Comparison of ENCODE assay signal across 9 mouse cellular contexts in the genomic region with DNA sequence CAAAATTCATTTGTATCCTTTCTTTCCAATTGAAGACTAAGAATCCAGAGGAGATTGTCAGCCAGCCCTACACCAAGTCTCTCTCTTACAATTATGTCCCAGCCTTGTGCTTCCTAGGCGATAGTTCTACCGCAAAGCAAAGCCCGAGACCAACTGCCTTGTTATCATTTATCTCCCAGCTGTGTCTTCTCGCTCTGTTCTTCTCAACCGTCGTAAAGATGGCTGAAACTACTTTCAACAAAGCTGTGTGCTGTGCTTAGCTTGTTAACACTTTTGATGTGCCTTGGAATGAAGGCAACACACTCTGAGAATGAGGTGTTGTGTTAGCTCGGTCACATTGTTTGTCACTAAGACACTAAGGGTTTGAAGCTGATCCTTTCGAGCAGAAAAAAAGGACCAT. TPM values are rescaled to one million over a fixed set of nuclear protein-coding genes. Genes with fewer than 3 reads are reported as not detected.
DNase-seq lines count a peak whose midpoint lies in the region; ATAC-seq and TF ChIP-seq lines count a peak whose summit lies in the region.
"Had no signal": no experiment of that assay in that cellular context is flagged by ENCODE, and none has a peak within 500 bp of the region (broad histone marks: within the 10 kb centered on the region; RNA-seq: fewer than 3 reads in every experiment).

No protein-coding gene starts in this region.

- H3K4me1 ChIP-seq in cerebellum, adult 2 months (ENCODE audit: control insufficient read depth, insufficient read depth, low read length) = 0 out of 2 replicates have a peak, but pooled peaks cover 6% of the 10 kb centered on the region
- peaks cover 61% of the 10 kb centered on the region for H3K4me1 ChIP-seq in E14TG2a.4 (replicated peaks; ENCODE audit: low read depth, low read length)
- 0 out of 2 replicates have a peak, but pooled peaks cover 3% of the 10 kb centered on the region for H3K4me1 ChIP-seq in hindbrain, embryonic 11.5 days (replicated peaks; ENCODE audit: control insufficient read depth, insufficient read depth, low read length)

- WGBS in cerebellum, adult 2 months = 18% methylated on average over 8 of the region's 8 CpGs
- WGBS in hindbrain, embryonic 11.5 days = 37% methylated on average over 8 of the region's 8 CpGs

- TF ChIP-seq POLR2A in cerebellum, adult 2 months (IDR thresholded peaks at IDR 0.05; ENCODE audit: borderline replicate concordance, insufficient read depth, low read length) = no peak

- no peaks in the 10 kb centered on the region for H3K36me3 ChIP-seq in E14TG2a.4 (ENCODE audit: insufficient read depth, low read length)
- no peaks in the 10 kb centered on the region for H3K36me3 ChIP-seq in hindbrain, embryonic 11.5 days (ENCODE audit: control insufficient read depth, insufficient read depth, low read length)

- no peaks in the 10 kb centered on the region for H3K27me3 ChIP-seq in cerebellum, adult 2 months (ENCODE audit: control insufficient read depth, insufficient read depth, low read length)
- H3K27me3 ChIP-seq in E14TG2a.4 (ENCODE audit: insufficient read depth, low read length) = 0 out of 2 replicates have a peak, but pooled peaks cover 2% of the 10 kb centered on the region
- H3K27me3 ChIP-seq in hindbrain, embryonic 11.5 days (ENCODE audit: control insufficient read depth, insufficient read depth, low read length) = no peaks in the 10 kb centered on the region

- no peak overlapping the region; the same call in 1 of the 2 replicates for H3K9ac ChIP-seq in hindbrain, embryonic 11.5 days (ENCODE audit: low read depth, low read length)

- no peak for DNase-seq in cerebellum, adult 2 months
- DNase-seq in cerebellum, adult 9-11 months = no peak
- no peak for DNase-seq in hindbrain, embryonic 11.5 days (ENCODE audit: low spot score)
- DNase-seq in embryo, embryonic 10 days (ENCODE audit: low spot score) = no peak
- DNase-seq in urinary bladder, postnatal 36 days (ENCODE audit: low spot score in 2 of 2) = no peak
- no peak for DNase-seq in urinary bladder, postnatal 14 days (ENCODE audit: low spot score)
- DNase-seq: heart, adult 11 months had no signal

- peak overlapping the region; percentile 87; the same call in 1 of the 2 replicates for H3K4me2 ChIP-seq in hindbrain, embryonic 11.5 days (replicated peaks; ENCODE audit: low read depth, low read length)

- H3K27ac ChIP-seq in cerebellum, adult 2 months (ENCODE audit: insufficient read depth, low read length) = no peak overlapping the region
- peak overlapping the region; percentile 90 for H3K27ac ChIP-seq in hindbrain, embryonic 11.5 days (ENCODE audit: low read depth, low read length)

- peak overlapping the region; percentile 69 for H3K4me3 ChIP-seq in cerebellum, adult 2 months (replicated peaks; ENCODE audit: insufficient read depth, low read depth, low read length)
- H3K4me3 ChIP-seq in E14TG2a.4 (replicated peaks; ENCODE audit: low read length) = peak overlapping the region; percentile 86
- peak overlapping the region; percentile 84 for H3K4me3 ChIP-seq in hindbrain, embryonic 11.5 days (ENCODE audit: low read depth, low read length)

- no peaks in the 10 kb centered on the region for H3K9me3 ChIP-seq in E14TG2a.4 (ENCODE audit: low read length)
- no peaks in the 10 kb centered on the region for H3K9me3 ChIP-seq in hindbrain, embryonic 11.5 days (ENCODE audit: control insufficient read depth, low read length)

- no peak for ATAC-seq in hindbrain, embryonic 11.5 days (ENCODE audit: low FRiP score)
- ATAC-seq in megakaryocyte progenitor cell, adult 5-6 weeks (replicated peaks; ENCODE audit: poor library complexity) = peak; percentile 65

- TF ChIP-seq CTCF in cerebellum, adult 2 months (IDR thresholded peaks at IDR 0.05; ENCODE audit: borderline replicate concordance, insufficient read depth, low read depth, low read length) = no peak
- TF ChIP-seq CTCF in E14TG2a.4 (conservative IDR thresholded peaks at IDR 0.05; ENCODE audit: low read length) = no peak

RNA-seq across cellular contexts. Expression of a gene that starts 0.7 kb away (rescaled TPM):
- polyA plus RNA-seq in cerebellum, adult 2 months (2012; rRNA removed) = 33.0 and 36.4 TPM in 2 replicates
- 13.1 and 13.2 TPM in 2 replicates for polyA plus RNA-seq in hindbrain, embryonic 11.5 days (2014; fragmentation: Nextera tagmentation; extraction: Ambion mirVana)
- 0.07 TPM in 1 of 2 replicates, not detected in the other for total RNA-seq in megakaryocyte progenitor cell, adult 5-6 weeks (2015)
- 1.3 TPM in 1 of 2 replicates, not detected in the other for total RNA-seq in megakaryocyte progenitor cell, adult 5-6 weeks (2017)

RNA-seq across cellular contexts. Expression of a gene that starts 13.4 kb away (rescaled TPM):
- polyA plus RNA-seq in cerebellum, adult 2 months (2012; rRNA removed) = 3.9 and 4.5 TPM in 2 replicates
- polyA plus RNA-seq in hindbrain, embryonic 11.5 days (2014; fragmentation: Nextera tagmentation; extraction: Ambion mirVana) = 26.9 and 35.4 TPM in 2 replicates
- total RNA-seq in megakaryocyte progenitor cell, adult 5-6 weeks (2015) = 38.1 and 41.3 TPM in 2 replicates
- total RNA-seq in megakaryocyte progenitor cell, adult 5-6 weeks (2017) = 32.1 and 34.5 TPM in 2 replicates

RNA-seq across cellular contexts. Expression of a gene that starts 41.7 kb away (rescaled TPM):
- polyA plus RNA-seq in cerebellum, adult 2 months (2012; rRNA removed) = 691 and 692 TPM in 2 replicates
- 179 and 181 TPM in 2 replicates for polyA plus RNA-seq in hindbrain, embryonic 11.5 days (2014; fragmentation: Nextera tagmentation; extraction: Ambion mirVana)
- total RNA-seq in megakaryocyte progenitor cell, adult 5-6 weeks (2015) = 73.1 and 90.2 TPM in 2 replicates
- total RNA-seq in megakaryocyte progenitor cell, adult 5-6 weeks (2017) = 89.8 and 94.1 TPM in 2 replicates
